Mouse (Mus musculus) midbrain, embryonic 13.5 days (tissue): ENCODE measurements around the gene Rfc1. TPM values are rescaled to one million over a fixed set of nuclear protein-coding genes. Genes with fewer than 3 reads are reported as not detected.
"Not testable (repeated sequence)": the region's sequence is repeated elsewhere in the genome, so short reads cannot be mapped to it uniquely, and the experiment has no call there.

Experiments used
- ATAC-seq: fragments of 200-750 bp; cut with Nextera tagmentation; 2 replicates; pipeline ENCODE4 v1.8.0; 2017; ENCODE audit warnings: mild to moderate bottlenecking, moderate TSS enrichment, moderate library complexity
- H3K27ac ChIP-seq: fragments of 300-500 bp; sonication (generic); 2 replicates; pipeline ENCODE4 v1.5.1; 2015; ENCODE audit warnings: inconsistent platforms, mild to moderate bottlenecking, moderate library complexity
- H3K27me3 ChIP-seq: fragments of 300-500 bp; sonication (generic); 2 replicates; pipeline ENCODE4 v1.6.1; 2015; ENCODE audit warnings: mild to moderate bottlenecking, inconsistent platforms
- H3K36me3 ChIP-seq: fragments of 300-500 bp; sonication (generic); 2 replicates; pipeline ENCODE4 v1.6.1; 2015; ENCODE audit warnings: mild to moderate bottlenecking, inconsistent platforms
- H3K4me1 ChIP-seq: fragments of 300-500 bp; sonication (generic); replicated peaks from 2 replicates; pipeline ENCODE4 v1.6.1; 2015; ENCODE audit warnings: inconsistent platforms
- H3K4me2 ChIP-seq: fragments of 300-500 bp; sonication (generic); replicated peaks from 2 replicates; pipeline ENCODE4 v1.6.1; 2015; ENCODE audit warnings: moderate library complexity, mild to moderate bottlenecking, inconsistent platforms
- H3K4me3 ChIP-seq: fragments of 300-500 bp; sonication (generic); replicated peaks from 2 replicates; pipeline ENCODE4 v1.5.1; 2015; ENCODE audit warnings: mild to moderate bottlenecking, inconsistent platforms
- H3K9ac ChIP-seq: fragments of 300-500 bp; sonication (generic); replicated peaks from 2 replicates; pipeline ENCODE4 v1.6.1; 2015; ENCODE audit warnings: mild to moderate bottlenecking, inconsistent platforms
- H3K9me3 ChIP-seq: fragments of 300-500 bp; sonication (generic); 2 replicates; pipeline ENCODE4 v1.6.1; 2016; ENCODE audit warnings: mild to moderate bottlenecking, inconsistent platforms
- WGBS: fragments of 180-500 bp; shearing (Covaris S2); methylation state at CpG from one replicate; pipeline ENCODE4 v1.1.7; 2015; 5-methylcytosine and 5-hydroxymethylcytosine counted together
- polyA plus RNA-seq: library from polyadenylated mRNA; unstranded; fragments of >200 nt; fragmentation: Nextera tagmentation; extraction: Ambion mirVana; gene quantifications from 2 replicates; pipeline ENCODE4 v1.2.1, GENCODE M21; 2015

The Rfc1 gene
- polyA plus RNA-seq, 1 experiment from 2014 or later = 35.4 TPM

- Histone ChIP-seq H3K27me3 (no peaks in the 10 kb centered on the region), H3K27ac (no peak overlapping the region), H3K4me1 (peaks cover 8% of the 10 kb centered on the region), H3K4me3 (peak overlapping the region; percentile 91), H3K4me2 (peak overlapping the region; percentile 87), H3K36me3 (no peaks in the 10 kb centered on the region), H3K9me3 (no peaks in the 10 kb centered on the region), H3K9ac (peak overlapping the region; percentile 76)
- WGBS = 15% methylated on average over 8 of the region's 8 CpGs
- no peak for ATAC-seq
Observed at GRCm38 (mm10) chr5:65334788-65335187, 682 bp downstream of the Rfc1 start.

DNA sequence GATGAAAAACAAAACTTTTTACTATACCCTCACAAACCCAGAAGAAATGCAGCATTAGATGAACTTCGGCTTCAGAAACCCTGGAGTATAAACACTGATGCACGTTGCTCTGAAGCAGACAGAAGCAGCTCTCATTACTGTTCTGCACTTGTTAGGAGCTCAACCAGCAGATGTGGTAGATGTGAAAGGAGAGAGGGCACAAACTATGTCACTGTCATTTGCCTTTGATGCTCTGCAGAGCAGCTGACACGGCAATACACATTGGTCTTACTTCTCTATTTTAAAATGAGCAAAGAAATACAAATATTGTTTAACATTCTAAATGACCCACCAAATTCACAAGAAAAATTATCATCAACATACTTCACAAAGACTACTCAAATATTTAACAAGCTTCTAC is 5.5 kb downstream of the Rfc1 start:
- Histone ChIP-seq H3K4me3 (no peak overlapping the region), H3K9ac (no peak overlapping the region), H3K4me2 (no peak overlapping the region), H3K27ac (no peak overlapping the region), H3K4me1 (peaks cover 3% of the 10 kb centered on the region), H3K9me3 (no peaks in the 10 kb centered on the region), H3K36me3 (no peaks in the 10 kb centered on the region), H3K27me3 (no peaks in the 10 kb centered on the region)
- no peak for ATAC-seq
- WGBS = 87% methylated on average over 3 of the region's 3 CpGs

- no peak for ATAC-seq
- Histone ChIP-seq H3K4me1 (no peaks in the 10 kb centered on the region), H3K27me3 (no peaks in the 10 kb centered on the region), H3K4me2 (no peak overlapping the region), H3K4me3 (no peak overlapping the region), H3K27ac (no peak overlapping the region), H3K36me3 (no peaks in the 10 kb centered on the region), H3K9ac (no peak overlapping the region), H3K9me3 (no peaks in the 10 kb centered on the region)
- WGBS = 76% methylated on average over 5 of the region's 5 CpGs
Observed at GRCm38 (mm10) chr5:65326212-65326611, 9.3 kb downstream of the Rfc1 start.

DNA sequence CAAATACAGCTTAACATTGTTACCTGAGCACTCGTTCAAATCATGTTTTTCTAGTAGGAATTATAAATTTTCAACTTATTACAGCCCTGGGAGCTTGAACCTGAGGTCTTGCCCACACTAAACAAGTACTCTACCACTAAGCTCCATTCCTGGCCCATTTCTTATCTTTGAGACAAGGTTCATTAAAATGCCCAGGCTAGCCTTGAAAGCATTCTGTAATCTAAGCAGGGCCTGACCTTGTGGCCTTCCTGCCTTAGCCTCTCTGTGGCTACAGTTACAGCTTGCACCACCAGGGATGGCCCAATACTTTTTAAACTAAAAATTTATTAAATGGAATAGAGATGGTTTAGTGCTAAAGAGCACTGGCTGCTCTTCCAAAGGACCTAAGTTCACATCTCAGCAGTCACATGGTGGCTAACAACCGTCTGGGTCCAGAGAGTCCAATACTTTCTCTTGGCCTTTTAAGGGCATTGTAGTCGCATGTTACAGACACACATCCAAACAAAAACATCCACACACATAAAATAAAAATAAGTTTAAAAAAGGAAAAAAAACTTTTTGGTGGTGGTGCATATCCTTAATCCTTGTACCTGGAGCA is 10.6 kb downstream of the Rfc1 start:
- no peak overlapping the region for H3K9ac ChIP-seq
- H3K27ac ChIP-seq = no peak overlapping the region
- no peak overlapping the region for H3K4me3 ChIP-seq
- no peaks in the 10 kb centered on the region for H3K27me3 ChIP-seq
- no peak for ATAC-seq
- WGBS = 92% methylated on average over 3 of the region's 3 CpGs
- no peaks in the 10 kb centered on the region for H3K9me3 ChIP-seq
- no peaks in the 10 kb centered on the region for H3K36me3 ChIP-seq
- H3K4me2 ChIP-seq = no peak overlapping the region
- H3K4me1 ChIP-seq = no peaks in the 10 kb centered on the region

DNA sequence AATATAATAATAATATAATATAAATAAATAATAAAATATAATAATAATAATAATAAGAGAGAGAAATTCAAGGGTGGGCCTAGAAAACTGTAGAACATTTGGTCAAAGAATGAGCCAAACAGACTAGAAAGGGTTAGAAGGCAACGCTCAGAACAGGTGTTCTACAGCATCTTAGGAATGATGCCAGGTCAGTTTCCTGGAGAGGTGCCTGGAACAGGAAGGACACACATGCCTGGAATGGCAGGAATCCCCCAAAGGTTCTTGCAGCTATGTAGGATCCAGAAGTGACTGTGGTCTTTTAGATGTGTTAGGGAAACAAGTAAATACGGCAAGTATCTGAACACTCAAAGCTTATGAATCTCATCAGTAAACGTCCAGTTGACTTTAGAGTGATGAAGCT is 11.2 kb downstream of the Rfc1 start:
- Histone ChIP-seq H3K36me3 (no peaks in the 10 kb centered on the region), H3K27ac (no peak overlapping the region), H3K4me1 (no peaks in the 10 kb centered on the region), H3K27me3 (no peaks in the 10 kb centered on the region), H3K9ac (no peak overlapping the region), H3K4me2 (no peak overlapping the region), H3K4me3 (no peak overlapping the region), H3K9me3 (no peaks in the 10 kb centered on the region)
- WGBS = 96% methylated on average over 3 of the region's 3 CpGs
- ATAC-seq = no peak

DNA sequence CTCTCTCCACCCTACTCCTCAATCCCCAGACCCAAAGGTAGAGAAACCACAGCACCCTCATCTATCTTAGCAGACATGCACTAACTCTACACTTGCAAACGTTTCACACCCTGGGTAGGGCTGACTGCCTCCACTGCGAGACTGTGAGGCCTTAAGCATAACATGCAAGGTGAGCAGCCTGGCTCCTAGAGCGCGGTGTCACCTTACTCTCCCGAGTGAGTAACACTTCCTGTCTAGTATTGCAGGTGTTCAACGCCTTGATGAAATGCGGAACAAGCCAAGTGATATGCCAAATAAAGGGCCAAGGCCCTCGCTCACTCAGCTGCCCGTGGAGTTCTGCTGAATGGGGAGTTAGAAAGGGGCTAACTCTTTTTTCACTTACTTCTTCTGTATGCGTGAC is 13.3 kb downstream of the Rfc1 start:
- Histone ChIP-seq H3K27me3 (no peaks in the 10 kb centered on the region), H3K9me3 (no peaks in the 10 kb centered on the region), H3K9ac (no peak overlapping the region), H3K27ac (no peak overlapping the region), H3K4me2 (no peak overlapping the region), H3K4me1 (no peaks in the 10 kb centered on the region), H3K4me3 (no peak overlapping the region), H3K36me3 (peaks cover 12% of the 10 kb centered on the region)
- no peak for ATAC-seq
- 89% methylated on average over 10 of the region's 10 CpGs for WGBS

GRCm38 (mm10) chr5:65319176-65319575 is 16.3 kb downstream of the Rfc1 start:
- no peaks in the 10 kb centered on the region for H3K9me3 ChIP-seq
- no peak for ATAC-seq
- WGBS = 89% methylated on average over 9 of the region's 9 CpGs
- H3K27me3 ChIP-seq = no peaks in the 10 kb centered on the region
- no peak overlapping the region for H3K27ac ChIP-seq
- no peaks in the 10 kb centered on the region for H3K4me1 ChIP-seq
- peaks cover 26% of the 10 kb centered on the region for H3K36me3 ChIP-seq
- no peak overlapping the region for H3K9ac ChIP-seq
- H3K4me2 ChIP-seq = no peak overlapping the region
- no peak overlapping the region for H3K4me3 ChIP-seq

DNA sequence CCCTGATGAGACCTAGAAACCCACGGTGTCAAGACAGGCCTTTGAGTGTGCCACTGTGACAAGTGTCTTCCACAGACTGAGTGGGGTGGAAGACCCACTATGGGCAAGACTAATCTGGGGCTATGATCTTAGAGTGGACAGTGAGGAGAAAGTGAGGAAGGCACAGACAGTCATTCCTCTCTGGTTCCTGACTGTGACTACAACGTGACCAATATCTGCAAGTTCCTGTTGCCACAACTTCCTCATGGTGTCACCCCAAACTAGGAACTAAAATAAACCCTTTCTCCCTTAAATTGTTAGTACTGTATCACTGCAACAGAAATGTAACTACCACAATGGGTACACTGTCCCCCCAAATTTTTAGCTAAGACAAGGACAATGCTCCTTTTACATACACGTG is 26.6 kb downstream of the Rfc1 start:
- no peaks in the 10 kb centered on the region for H3K4me1 ChIP-seq
- H3K4me3 ChIP-seq = no peak overlapping the region
- H3K27ac ChIP-seq = no peak overlapping the region
- no peaks in the 10 kb centered on the region for H3K27me3 ChIP-seq
- WGBS = over 99% methylated on average over 3 of the region's 3 CpGs
- no peak overlapping the region for H3K4me2 ChIP-seq
- H3K36me3 ChIP-seq = peaks cover 37% of the 10 kb centered on the region
- H3K9me3 ChIP-seq = no peaks in the 10 kb centered on the region
- no peak overlapping the region for H3K9ac ChIP-seq
- ATAC-seq = no peak

DNA sequence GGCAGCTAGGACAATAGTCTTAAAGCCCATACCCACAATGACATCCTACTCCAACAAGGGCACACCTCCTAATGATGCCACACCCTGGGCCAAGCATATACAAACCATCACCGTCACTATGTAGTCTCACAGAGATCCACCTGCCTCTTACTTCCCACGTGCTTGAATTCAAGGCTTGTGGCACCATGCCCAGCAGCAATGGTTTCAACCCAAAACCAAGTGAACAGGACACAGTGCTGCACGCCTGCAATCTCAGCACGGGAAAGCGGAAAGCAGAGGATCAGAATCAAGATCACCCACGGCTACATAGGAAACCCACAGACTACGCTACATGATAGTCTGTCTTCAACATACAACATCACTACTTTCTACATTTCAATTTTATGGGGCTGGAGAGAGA is 27.3 kb downstream of the Rfc1 start:
- H3K27ac ChIP-seq = no peak overlapping the region
- WGBS = 98% methylated on average over 7 of the region's 7 CpGs

GRCm38 (mm10) chr5:65305516-65305915 is 30.0 kb downstream of the Rfc1 start:
- no peak overlapping the region for H3K27ac ChIP-seq
- no peak overlapping the region for H3K9ac ChIP-seq
- H3K36me3 ChIP-seq = peaks cover 24% of the 10 kb centered on the region
- H3K27me3 ChIP-seq = no peaks in the 10 kb centered on the region
- ATAC-seq = no peak
- no peak overlapping the region for H3K4me3 ChIP-seq
- no peak overlapping the region for H3K4me2 ChIP-seq
- H3K9me3 ChIP-seq = no peaks in the 10 kb centered on the region
- H3K4me1 ChIP-seq = no peaks in the 10 kb centered on the region
- WGBS = 84% methylated on average over 9 of the region's 9 CpGs

More for the DNA sequence above, 27.3 kb downstream of the Rfc1 start:
- no peaks in the 10 kb centered on the region for H3K4me1 ChIP-seq
- H3K36me3 ChIP-seq = peaks cover 35% of the 10 kb centered on the region
- H3K9ac ChIP-seq = no peak overlapping the region
- H3K9me3 ChIP-seq = no peaks in the 10 kb centered on the region
- no peak overlapping the region for H3K4me2 ChIP-seq
- H3K27me3 ChIP-seq = no peaks in the 10 kb centered on the region
- H3K4me3 ChIP-seq = no peak overlapping the region
- ATAC-seq = no peak

DNA sequence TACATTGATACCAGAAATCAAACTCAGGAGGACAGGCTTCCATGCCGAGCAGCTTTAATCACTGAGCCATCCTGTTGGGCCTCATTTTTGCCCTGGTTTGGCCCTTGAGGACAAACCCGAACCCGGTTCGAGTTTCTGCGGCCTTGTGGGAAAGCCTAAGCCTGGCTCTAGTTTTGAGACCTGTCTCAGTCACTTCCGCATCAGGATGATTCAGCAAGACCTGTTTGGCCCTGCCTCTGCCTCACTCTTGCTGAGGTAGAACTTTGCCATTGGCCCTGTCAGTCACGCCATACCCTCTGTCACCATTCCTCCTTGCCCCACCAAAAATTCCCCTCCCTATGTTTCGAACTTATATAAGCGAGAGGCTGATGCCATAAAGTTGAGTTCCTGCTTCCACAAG is 35.3 kb downstream of the Rfc1 start:
- no peaks in the 10 kb centered on the region for H3K4me1 ChIP-seq
- WGBS = 93% methylated on average over 9 of the region's 9 CpGs
- H3K9ac ChIP-seq = no peak overlapping the region
- no peaks in the 10 kb centered on the region for H3K27me3 ChIP-seq
- no peaks in the 10 kb centered on the region for H3K9me3 ChIP-seq
- no peak for ATAC-seq
- no peak overlapping the region for H3K4me3 ChIP-seq
- H3K36me3 ChIP-seq = peaks cover 18% of the 10 kb centered on the region
- H3K4me2 ChIP-seq = no peak overlapping the region
- H3K27ac ChIP-seq = no peak overlapping the region

GRCm38 (mm10) chr5:65299623-65300022 is 35.8 kb downstream of the Rfc1 start:
- not testable (repeated sequence) for H3K27me3 ChIP-seq, H3K9me3 ChIP-seq, ATAC-seq, H3K27ac ChIP-seq, H3K4me2 ChIP-seq, H3K9ac ChIP-seq, H3K4me1 ChIP-seq, H3K4me3 ChIP-seq
- H3K36me3 ChIP-seq = peaks cover 18% of the 10 kb centered on the region
- WGBS = 94% methylated on average over 1 of the region's 1 CpGs
